Mouse (Mus musculus) leukemia stem cell, adult 10-12 weeks (primary cell): Measurements from ENCODE around the gene Brpf3. TPM values are rescaled to one million over a fixed set of nuclear protein-coding genes. Genes with fewer than 3 reads are reported as not detected.

Experiments used
- polyA plus RNA-seq: library from polyadenylated mRNA; stranded (reverse); fragments of >175 nt; gene quantifications from 2 replicates; pipeline ENCODE4 v1.2.3, GENCODE M21; 2012; ENCODE audit warnings: low replicate concordance

The Brpf3 gene
- 90.8 and 145 TPM in 2 replicates for polyA plus RNA-seq

DNA sequence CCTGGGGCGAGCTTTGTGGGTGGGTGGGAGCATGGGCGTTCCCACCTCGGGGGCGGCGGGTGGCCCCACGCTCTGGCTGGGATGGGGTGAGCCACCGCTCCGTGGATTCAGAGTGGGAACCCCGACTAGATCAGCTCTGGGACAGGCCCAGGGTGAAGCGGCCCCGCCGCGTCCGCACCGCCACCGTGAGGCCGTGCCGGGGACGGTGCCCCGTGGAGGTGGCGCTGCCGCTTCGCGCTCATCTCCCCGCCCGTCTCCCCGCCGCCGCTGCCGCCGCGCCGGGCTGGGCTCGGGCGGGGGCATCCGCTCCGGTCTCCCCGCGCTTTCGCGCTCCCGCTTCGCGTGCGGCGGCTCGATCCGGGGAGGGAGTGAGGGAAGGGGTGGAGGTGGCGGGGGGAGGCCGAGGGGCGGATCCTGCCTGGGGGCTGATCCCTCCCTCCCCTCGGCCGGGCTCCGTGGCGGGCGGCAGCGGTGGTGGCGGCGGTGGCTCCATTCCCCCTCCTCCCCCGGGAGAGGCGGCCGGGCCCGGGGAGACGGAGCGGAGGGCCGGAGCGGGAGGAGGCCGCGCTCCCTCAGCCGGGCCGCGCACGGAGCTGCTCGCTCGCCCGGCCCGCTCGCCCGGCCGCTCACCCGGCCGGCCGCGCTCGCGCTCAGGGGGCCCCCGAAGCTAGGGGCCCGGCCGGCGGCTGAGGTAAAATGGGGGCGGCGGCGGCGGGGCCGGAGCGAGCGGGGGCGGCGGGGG, at the start of gene Brpf3:
Brpf3 (plus strand) TSS at position 420 of the 742 bp plus-strand sequence.

DNA sequence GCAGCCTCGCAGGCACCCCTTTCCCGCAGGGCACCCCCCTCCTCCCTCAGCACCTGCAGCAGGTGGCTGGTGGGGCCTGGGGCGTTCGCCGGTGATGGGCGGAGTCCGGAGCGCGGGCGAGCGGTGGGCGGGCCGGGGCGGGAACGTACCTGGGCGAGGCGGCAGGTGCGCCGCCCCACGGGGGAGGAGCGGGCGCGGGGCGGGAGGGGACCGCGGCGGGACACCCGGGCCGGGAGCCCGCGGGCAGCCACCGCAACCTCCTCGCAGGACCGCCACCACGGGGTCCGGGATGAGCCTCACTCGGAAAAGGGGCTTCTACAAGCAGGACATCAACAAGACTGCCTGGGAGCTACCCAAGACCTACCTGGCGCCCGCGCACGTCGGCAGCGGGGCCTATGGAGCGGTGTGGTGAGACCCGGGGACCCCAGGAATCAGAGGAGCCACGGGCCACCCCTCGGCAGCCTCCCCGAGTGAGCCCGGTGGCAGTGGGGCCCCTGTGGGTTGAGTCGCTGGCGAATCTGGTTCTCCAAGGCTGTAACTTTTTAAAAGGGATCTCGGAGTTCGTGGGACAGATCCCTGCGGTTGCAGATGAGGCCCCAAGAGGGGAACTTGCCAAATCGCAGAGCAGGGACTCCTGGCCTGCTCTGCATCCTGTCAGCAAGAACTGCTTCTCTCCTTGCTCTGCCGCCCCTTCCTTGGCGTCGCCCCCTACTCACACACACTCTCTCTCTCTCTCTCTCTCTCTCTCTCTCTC, 31.6 kb upstream of the Brpf3 start, which contains the start of gene Mapk13:
Mapk13 (plus strand) TSS at position 177 of the 754 bp plus-strand sequence.

DNA sequence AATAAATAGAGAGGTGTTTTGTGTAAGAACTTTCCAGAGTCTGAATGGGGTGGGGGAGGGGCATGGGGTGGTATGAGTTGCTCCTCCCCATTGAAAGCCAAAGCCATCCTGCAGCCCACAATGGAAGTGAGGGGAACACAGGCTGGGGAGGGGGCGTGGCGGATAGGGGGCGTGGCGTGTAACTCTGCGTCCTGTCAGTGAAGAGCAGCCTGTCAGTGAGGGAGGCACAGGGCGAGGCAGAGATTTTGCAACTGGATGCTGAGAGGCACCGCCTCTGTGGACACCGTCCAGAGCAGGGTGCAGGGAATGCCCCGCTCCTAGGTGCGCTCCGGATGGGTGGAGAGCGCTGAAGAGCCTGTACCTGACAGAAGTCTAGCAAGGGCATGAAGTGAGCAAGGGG, 57.3 kb downstream of the Brpf3 start, which contains the start of gene Pnpla1:
Pnpla1 (plus strand) TSS at position 207 of the 400 bp plus-strand sequence.

Other genes starting within 250 kb of the Brpf3 start
- gene Clps, start 240.3 kb upstream of the Brpf3 start, polyA plus RNA-seq, result not detected in 2 replicates
- not detected in 2 replicates for gene Lhfpl5, start 225.4 kb upstream of the Brpf3 start, polyA plus RNA-seq
- gene Srpk1, start 178.4 kb upstream of the Brpf3 start, polyA plus RNA-seq, result 10.3 and 68.6 TPM in 2 replicates
- 0.32 and 1.3 TPM in 2 replicates for gene Slc26a8, start 110.9 kb upstream of the Brpf3 start, polyA plus RNA-seq
- 31.1 and 53.4 TPM in 2 replicates for gene Mapk14, start 109.8 kb upstream of the Brpf3 start, polyA plus RNA-seq
- gene AC170998.1, start 75.0 kb upstream of the Brpf3 start, polyA plus RNA-seq, result not detected in 2 replicates
- 0.45 TPM in 1 of 2 replicates, not detected in the other for gene Mapk13, start 31.8 kb upstream of the Brpf3 start, polyA plus RNA-seq
- gene Pnpla1, start 57.3 kb downstream of the Brpf3 start, polyA plus RNA-seq, result not detected in 2 replicates
- gene 4930539E08Rik, start 114.2 kb downstream of the Brpf3 start, polyA plus RNA-seq, result 0.10 and 0.14 TPM in 2 replicates
- 0.58 TPM in 1 of 2 replicates, not detected in the other for gene Pxt1, start 142.8 kb downstream of the Brpf3 start, polyA plus RNA-seq
- gene Kctd20, start 150.9 kb downstream of the Brpf3 start, polyA plus RNA-seq, result 78.2 and 93.8 TPM in 2 replicates
- 121 and 156 TPM in 2 replicates for gene Stk38, start 206.9 kb downstream of the Brpf3 start, polyA plus RNA-seq
- 16.8 and 279 TPM in 2 replicates for gene Srsf3, start 231.5 kb downstream of the Brpf3 start, polyA plus RNA-seq